Mouse (Mus musculus): ENCODE measurements around the gene Rhobtb1. TPM values are rescaled to one million over a fixed set of nuclear protein-coding genes. Genes with fewer than 3 reads are reported as not detected.
A peak's percentile ranks its signal among the peaks of the same experiment; 100 is the strongest.

The Rhobtb1 gene
- polyA plus RNA-seq, 1 experiment from 2014 or later = 18.3 TPM

- H3K4me3 ChIP-seq (ENCODE audit: low read depth, low read length) = no peak overlapping the region
- no peak overlapping the region for H3K4me2 ChIP-seq (replicated peaks; ENCODE audit: low read depth, low read length)
- WGBS = 83% methylated on average over 10 of the region's 10 CpGs
- H3K4me1 ChIP-seq (replicated peaks; ENCODE audit: control insufficient read depth, insufficient read depth, low read length) = no peaks in the 10 kb centered on the region
- H3K27me3 ChIP-seq (ENCODE audit: control insufficient read depth, insufficient read depth, low read length) = no peaks in the 10 kb centered on the region
- ATAC-seq (ENCODE audit: low FRiP score) (no peak), DNase-seq (ENCODE audit: low spot score) (no peak)
- no peak overlapping the region for H3K9ac ChIP-seq (ENCODE audit: low read depth, low read length)
- H3K27ac ChIP-seq (ENCODE audit: low read depth, low read length) = no peak overlapping the region
- no peaks in the 10 kb centered on the region for H3K9me3 ChIP-seq (ENCODE audit: control insufficient read depth, low read length)
- no peaks in the 10 kb centered on the region for H3K36me3 ChIP-seq (ENCODE audit: control insufficient read depth, insufficient read depth, low read length)
These were observed 39.4 kb downstream of the Rhobtb1 start for GRCm38 (mm10) chr10:69190434-69191160.

GRCm38 (mm10) chr10:69192266-69192665 lies 41.0 kb downstream of the Rhobtb1 start:
- ATAC-seq (ENCODE audit: low FRiP score) (no peak), DNase-seq (ENCODE audit: low spot score) (no peak)
- H3K27me3 ChIP-seq (ENCODE audit: control insufficient read depth, insufficient read depth, low read length) = no peaks in the 10 kb centered on the region
- 98% methylated on average over 5 of the region's 5 CpGs for WGBS
- H3K9ac ChIP-seq (ENCODE audit: low read depth, low read length) = no peak overlapping the region
- H3K4me1 ChIP-seq (replicated peaks; ENCODE audit: control insufficient read depth, insufficient read depth, low read length) = no peaks in the 10 kb centered on the region
- H3K27ac ChIP-seq (ENCODE audit: low read depth, low read length) = no peak overlapping the region
- H3K36me3 ChIP-seq (ENCODE audit: control insufficient read depth, insufficient read depth, low read length) = no peaks in the 10 kb centered on the region
- H3K9me3 ChIP-seq (ENCODE audit: control insufficient read depth, low read length) = no peaks in the 10 kb centered on the region
- H3K4me2 ChIP-seq (replicated peaks; ENCODE audit: low read depth, low read length) = no peak overlapping the region
- no peak overlapping the region for H3K4me3 ChIP-seq (ENCODE audit: low read depth, low read length)

GRCm38 (mm10) chr10:69193721-69194120 lies 42.5 kb downstream of the Rhobtb1 start:
- no peak overlapping the region for H3K9ac ChIP-seq (ENCODE audit: low read depth, low read length)
- WGBS = 90% methylated on average over 10 of the region's 10 CpGs
- no peak for ATAC-seq (ENCODE audit: low FRiP score)

GRCm38 (mm10) chr10:69204677-69205400 lies 53.6 kb downstream of the Rhobtb1 start:
- no peaks in the 10 kb centered on the region for H3K36me3 ChIP-seq (ENCODE audit: control insufficient read depth, insufficient read depth, low read length)
- no peaks in the 10 kb centered on the region for H3K9me3 ChIP-seq (ENCODE audit: control insufficient read depth, low read length)
- no peak for ATAC-seq (ENCODE audit: low FRiP score)

More at GRCm38 (mm10) chr10:69193721-69194120, 42.5 kb downstream of the Rhobtb1 start:
- H3K4me3 ChIP-seq (ENCODE audit: low read depth, low read length) = no peak overlapping the region
- no peak overlapping the region for H3K27ac ChIP-seq (ENCODE audit: low read depth, low read length)
- no peak overlapping the region for H3K4me2 ChIP-seq (replicated peaks; ENCODE audit: low read depth, low read length)
- H3K9me3 ChIP-seq (ENCODE audit: control insufficient read depth, low read length) = no peaks in the 10 kb centered on the region
- no peak for DNase-seq (ENCODE audit: low spot score)
- H3K36me3 ChIP-seq (ENCODE audit: control insufficient read depth, insufficient read depth, low read length) = no peaks in the 10 kb centered on the region
- H3K27me3 ChIP-seq (ENCODE audit: control insufficient read depth, insufficient read depth, low read length) = no peaks in the 10 kb centered on the region
- H3K4me1 ChIP-seq (replicated peaks; ENCODE audit: control insufficient read depth, insufficient read depth, low read length) = no peaks in the 10 kb centered on the region

GRCm38 (mm10) chr10:69206081-69206480 lies 54.8 kb downstream of the Rhobtb1 start:
- no peaks in the 10 kb centered on the region for H3K9me3 ChIP-seq (ENCODE audit: control insufficient read depth, low read length)
- no peaks in the 10 kb centered on the region for H3K27me3 ChIP-seq (ENCODE audit: control insufficient read depth, insufficient read depth, low read length)
- no peaks in the 10 kb centered on the region for H3K4me1 ChIP-seq (replicated peaks; ENCODE audit: control insufficient read depth, insufficient read depth, low read length)
- 86% methylated on average over 6 of the region's 6 CpGs for WGBS
- no peak overlapping the region for H3K9ac ChIP-seq (ENCODE audit: low read depth, low read length)
- no peak for ATAC-seq (ENCODE audit: low FRiP score)
- DNase-seq (ENCODE audit: low spot score) = no peak
- H3K4me2 ChIP-seq (replicated peaks; ENCODE audit: low read depth, low read length) = no peak overlapping the region
- no peak overlapping the region for H3K27ac ChIP-seq (ENCODE audit: low read depth, low read length)
- H3K36me3 ChIP-seq (ENCODE audit: control insufficient read depth, insufficient read depth, low read length) = no peaks in the 10 kb centered on the region
- H3K4me3 ChIP-seq (ENCODE audit: low read depth, low read length) = no peak overlapping the region

More at GRCm38 (mm10) chr10:69204677-69205400, 53.6 kb downstream of the Rhobtb1 start:
- no peak overlapping the region for H3K4me3 ChIP-seq (ENCODE audit: low read depth, low read length)
- H3K4me1 ChIP-seq (replicated peaks; ENCODE audit: control insufficient read depth, insufficient read depth, low read length) = no peaks in the 10 kb centered on the region
- 39% methylated on average over 8 of the region's 8 CpGs for WGBS
- no peak overlapping the region for H3K27ac ChIP-seq (ENCODE audit: low read depth, low read length)
- no peak overlapping the region for H3K9ac ChIP-seq (ENCODE audit: low read depth, low read length)
- H3K4me2 ChIP-seq (replicated peaks; ENCODE audit: low read depth, low read length) = no peak overlapping the region
- H3K27me3 ChIP-seq (ENCODE audit: control insufficient read depth, insufficient read depth, low read length) = no peaks in the 10 kb centered on the region
- peak; percentile 22 for DNase-seq (ENCODE audit: low spot score)

GRCm38 (mm10) chr10:69207481-69207880 lies 56.2 kb downstream of the Rhobtb1 start:
- ATAC-seq (ENCODE audit: low FRiP score) = no peak
- WGBS = 89% methylated on average over 7 of the region's 7 CpGs
- no peak overlapping the region for H3K9ac ChIP-seq (ENCODE audit: low read depth, low read length)

GRCm38 (mm10) chr10:69207981-69208630 lies 56.9 kb downstream of the Rhobtb1 start:
- Histone ChIP-seq H3K9ac (ENCODE audit: low read depth, low read length) (no peak overlapping the region), H3K4me1 (replicated peaks; ENCODE audit: control insufficient read depth, insufficient read depth, low read length) (no peaks in the 10 kb centered on the region), H3K4me3 (ENCODE audit: low read depth, low read length) (no peak overlapping the region), H3K9me3 (ENCODE audit: control insufficient read depth, low read length) (no peaks in the 10 kb centered on the region), H3K27me3 (ENCODE audit: control insufficient read depth, insufficient read depth, low read length) (no peaks in the 10 kb centered on the region), H3K36me3 (ENCODE audit: control insufficient read depth, insufficient read depth, low read length) (no peaks in the 10 kb centered on the region), H3K4me2 (replicated peaks; ENCODE audit: low read depth, low read length) (no peak overlapping the region), H3K27ac (ENCODE audit: low read depth, low read length) (no peak overlapping the region)
- DNase-seq (ENCODE audit: low spot score) = no peak
- 88% methylated on average over 15 of the region's 15 CpGs for WGBS
- no peak for ATAC-seq (ENCODE audit: low FRiP score)

More at GRCm38 (mm10) chr10:69207481-69207880, 56.2 kb downstream of the Rhobtb1 start:
- H3K36me3 ChIP-seq (ENCODE audit: control insufficient read depth, insufficient read depth, low read length) = no peaks in the 10 kb centered on the region
- H3K4me3 ChIP-seq (ENCODE audit: low read depth, low read length) = no peak overlapping the region
- no peaks in the 10 kb centered on the region for H3K27me3 ChIP-seq (ENCODE audit: control insufficient read depth, insufficient read depth, low read length)
- H3K4me2 ChIP-seq (replicated peaks; ENCODE audit: low read depth, low read length) = no peak overlapping the region
- H3K9me3 ChIP-seq (ENCODE audit: control insufficient read depth, low read length) = no peaks in the 10 kb centered on the region
- DNase-seq (ENCODE audit: low spot score) = no peak
- no peak overlapping the region for H3K27ac ChIP-seq (ENCODE audit: low read depth, low read length)
- H3K4me1 ChIP-seq (replicated peaks; ENCODE audit: control insufficient read depth, insufficient read depth, low read length) = no peaks in the 10 kb centered on the region

GRCm38 (mm10) chr10:69208705-69209104 lies 57.5 kb downstream of the Rhobtb1 start:
- no peak for DNase-seq (ENCODE audit: low spot score)
- Histone ChIP-seq H3K36me3 (ENCODE audit: control insufficient read depth, insufficient read depth, low read length) (no peaks in the 10 kb centered on the region), H3K4me2 (replicated peaks; ENCODE audit: low read depth, low read length) (no peak overlapping the region), H3K9ac (ENCODE audit: low read depth, low read length) (no peak overlapping the region), H3K27ac (ENCODE audit: low read depth, low read length) (no peak overlapping the region), H3K4me1 (replicated peaks; ENCODE audit: control insufficient read depth, insufficient read depth, low read length) (no peaks in the 10 kb centered on the region), H3K4me3 (ENCODE audit: low read depth, low read length) (no peak overlapping the region), H3K27me3 (ENCODE audit: control insufficient read depth, insufficient read depth, low read length) (no peaks in the 10 kb centered on the region), H3K9me3 (ENCODE audit: control insufficient read depth, low read length) (no peaks in the 10 kb centered on the region)
- ATAC-seq (ENCODE audit: low FRiP score) = no peak
- WGBS = 90% methylated on average over 3 of the region's 3 CpGs

Measured in hindbrain, embryonic 11.5 days (tissue).